Mouse (Mus musculus) embryonic facial prominence, embryonic 10.5 days (tissue): ENCODE results near the gene Ndnf. TPM values are rescaled to one million over a fixed set of nuclear protein-coding genes. Genes with fewer than 3 reads are reported as not detected.
A peak's percentile ranks its signal among the peaks of the same experiment; 100 is the strongest.

Experiments used
- DNase-seq: peaks from one replicate; pipeline ENCODE4 v3.0.0-alpha.2; 2017; ENCODE audit warnings: low spot score
- H3K27ac ChIP-seq: fragments of 300-500 bp; sonication (generic); replicated peaks from 2 replicates; pipeline ENCODE4 v1.5.1; 2016; ENCODE audit warnings: mild to moderate bottlenecking
- H3K27me3 ChIP-seq: fragments of 300-500 bp; sonication (generic); replicated peaks from 2 replicates; pipeline ENCODE4 v1.6.1; 2016; ENCODE audit warnings: low read depth, mild to moderate bottlenecking; ENCODE audit not compliant: poor library complexity, severe bottlenecking
- H3K36me3 ChIP-seq: fragments of 300-500 bp; sonication (generic); replicated peaks from 2 replicates; pipeline ENCODE4 v1.6.1; 2016; ENCODE audit warnings: mild to moderate bottlenecking, moderate library complexity
- H3K4me1 ChIP-seq: fragments of 300-500 bp; sonication (generic); 2 replicates; pipeline ENCODE4 v1.6.1; 2016
- H3K4me3 ChIP-seq: fragments of 300-500 bp; sonication (generic); 2 replicates; pipeline ENCODE4 v1.5.1; 2016; ENCODE audit warnings: mild to moderate bottlenecking, moderate library complexity
- H3K9me3 ChIP-seq: fragments of 300-500 bp; sonication (generic); 2 replicates; pipeline ENCODE4 v1.6.1; 2016; ENCODE audit warnings: mild to moderate bottlenecking
- WGBS: fragments of 180-500 bp; shearing (Covaris S2); methylation state at CpG from one replicate; pipeline ENCODE4 v1.1.7; 2016; 5-methylcytosine and 5-hydroxymethylcytosine counted together
- polyA plus RNA-seq: library from polyadenylated mRNA; unstranded; fragments of >200 nt; fragmentation: Nextera tagmentation; extraction: Ambion mirVana; gene quantifications from 2 replicates; pipeline ENCODE4 v1.2.1, GENCODE M21; 2016

Ndnf gene
- polyA plus RNA-seq = 8.3 and 15.0 TPM in 2 replicates

GRCm38 (mm10) chr6:65671451-65671850 lies at the start of gene Ndnf:
TSS of gene Ndnf (plus strand) at chr6:65671590.
- Histone ChIP-seq H3K9me3 (no peaks in the 10 kb centered on the region), H3K4me3 (peak within 1 kb of the TSS; percentile 67), H3K27me3 (peaks cover 52% of the 10 kb centered on the region), H3K36me3 (no peaks in the 10 kb centered on the region), H3K27ac (peak within 1 kb of the TSS; percentile 85), H3K4me1 (peaks cover 27% of the 10 kb centered on the region)
- DNase-seq = peak; percentile 90
- under 1% methylated on average over 41 of the region's 45 CpGs for WGBS

DNA sequence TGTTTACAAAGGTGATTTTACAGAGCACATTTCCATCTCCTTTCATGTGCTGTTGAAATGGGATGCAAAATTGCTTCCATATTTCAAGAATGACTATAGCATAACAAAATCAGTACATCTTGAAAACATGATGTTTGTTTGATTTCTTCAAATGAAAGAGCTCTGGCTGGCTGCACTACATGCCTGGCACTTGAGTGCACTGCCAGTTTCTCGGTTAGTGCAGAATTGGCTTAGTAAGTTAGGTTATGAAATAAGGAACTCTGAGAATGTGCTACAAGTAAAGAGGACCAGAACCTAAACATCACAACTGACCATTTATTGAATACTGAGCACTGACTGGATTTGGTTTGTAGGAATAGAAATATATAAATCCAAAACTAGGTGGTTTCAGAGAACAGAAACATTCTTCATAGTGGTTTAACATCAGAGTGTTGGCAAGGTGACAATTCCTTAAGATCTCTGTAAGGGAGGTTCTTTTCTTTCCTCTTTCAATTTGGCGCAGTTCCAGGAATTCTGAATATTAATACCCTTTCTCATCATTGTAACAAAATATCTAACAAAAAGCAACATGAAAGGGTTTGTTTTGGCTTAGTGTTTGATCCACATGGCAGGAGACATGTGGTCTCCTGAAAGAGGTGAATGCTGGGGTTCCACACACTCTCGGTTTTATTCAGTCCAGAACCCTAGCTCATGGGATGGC lies 48.2 kb upstream of the Ndnf start:
- no peak for DNase-seq
- Histone ChIP-seq H3K36me3 (no peaks in the 10 kb centered on the region), H3K4me1 (no peaks in the 10 kb centered on the region), H3K4me3 (no peak overlapping the region), H3K9me3 (no peaks in the 10 kb centered on the region), H3K27ac (no peak overlapping the region), H3K27me3 (no peaks in the 10 kb centered on the region)
- WGBS = 85% methylated on average over 3 of the region's 3 CpGs

DNA sequence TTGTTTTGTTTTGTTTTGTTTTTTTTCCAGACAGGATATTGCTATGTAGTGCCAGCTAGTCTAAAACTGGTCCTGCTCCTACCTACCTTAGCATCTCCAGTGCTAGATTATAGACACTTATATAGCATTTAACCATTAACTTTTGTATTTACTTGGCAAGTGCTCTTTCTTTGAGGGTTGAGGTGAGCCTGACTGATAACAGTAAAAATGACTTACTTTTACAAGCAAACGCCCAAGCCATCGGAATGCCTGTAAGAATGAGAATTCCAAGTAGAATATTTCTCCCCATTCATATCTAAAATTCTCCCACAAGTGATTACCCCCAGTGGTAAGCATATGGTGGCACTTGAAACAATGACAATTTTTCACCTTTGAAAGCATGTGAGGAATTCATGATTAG lies 40.8 kb upstream of the Ndnf start:
- DNase-seq = no peak
- no peaks in the 10 kb centered on the region for H3K36me3 ChIP-seq
- H3K27ac ChIP-seq = no peak overlapping the region
- no peaks in the 10 kb centered on the region for H3K9me3 ChIP-seq
- no peaks in the 10 kb centered on the region for H3K4me1 ChIP-seq
- H3K27me3 ChIP-seq = no peaks in the 10 kb centered on the region
- no peak overlapping the region for H3K4me3 ChIP-seq
- WGBS = 90% methylated on average over 2 of the region's 2 CpGs

DNA sequence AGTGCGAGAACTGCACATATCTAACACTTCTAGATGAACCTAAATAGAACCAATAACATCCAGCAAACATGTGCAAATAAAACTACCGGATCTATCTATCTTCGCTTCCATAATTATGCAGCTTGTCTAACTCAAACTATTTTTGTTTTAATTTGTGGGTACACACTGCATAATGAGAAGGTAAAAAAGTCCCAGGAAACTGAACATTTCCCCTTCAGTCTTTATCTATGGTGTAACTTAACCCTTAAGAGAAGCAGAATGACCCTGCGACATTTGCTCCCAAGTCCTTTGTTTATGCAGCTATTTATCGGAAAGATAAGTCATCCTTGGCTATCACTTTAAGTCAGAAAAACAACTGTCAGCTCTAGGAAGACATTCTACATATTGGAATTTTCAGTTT lies 39.2 kb upstream of the Ndnf start:
- Histone ChIP-seq H3K9me3 (no peaks in the 10 kb centered on the region), H3K36me3 (no peaks in the 10 kb centered on the region), H3K27me3 (no peaks in the 10 kb centered on the region), H3K4me3 (no peak overlapping the region), H3K4me1 (no peaks in the 10 kb centered on the region), H3K27ac (no peak overlapping the region)
- WGBS = 80% methylated on average over 5 of the region's 5 CpGs
- no peak for DNase-seq

GRCm38 (mm10) chr6:65642431-65642830 lies 29.0 kb upstream of the Ndnf start:
- Histone ChIP-seq H3K27me3 (no peaks in the 10 kb centered on the region), H3K36me3 (no peaks in the 10 kb centered on the region), H3K27ac (no peak overlapping the region), H3K9me3 (peaks cover 10% of the 10 kb centered on the region; the same call in 1 of the 2 replicates), H3K4me3 (no peak overlapping the region), H3K4me1 (no peaks in the 10 kb centered on the region)
- no peak for DNase-seq

DNA sequence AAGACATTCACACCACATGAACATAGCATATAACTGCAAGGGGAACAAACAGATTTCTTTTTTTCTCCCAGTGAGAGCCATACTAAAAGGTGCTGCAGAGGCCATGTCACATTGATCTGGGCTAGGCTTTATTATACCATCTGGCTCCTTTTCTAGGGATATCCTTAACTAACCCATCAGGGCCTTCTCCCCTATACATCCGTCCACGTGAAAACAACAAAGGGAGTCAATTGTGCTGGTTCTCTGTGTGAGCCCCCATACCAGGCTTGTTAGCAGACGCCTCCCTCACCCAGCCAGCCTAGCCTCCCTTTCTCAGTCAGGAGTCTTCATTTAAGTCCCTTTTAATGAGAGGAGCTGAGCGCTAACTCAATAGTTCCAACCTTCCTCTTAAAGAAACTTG lies 27.3 kb upstream of the Ndnf start:
- WGBS = 34% methylated on average over 4 of the region's 4 CpGs

GRCm38 (mm10) chr6:65646408-65646807 lies 25.0 kb upstream of the Ndnf start:
- no peak overlapping the region for H3K27ac ChIP-seq
- no peaks in the 10 kb centered on the region for H3K9me3 ChIP-seq
- H3K36me3 ChIP-seq = no peaks in the 10 kb centered on the region
- no peak for DNase-seq
- H3K4me1 ChIP-seq = 0 out of 2 replicates have a peak, but pooled peaks cover 3% of the 10 kb centered on the region
- 84% methylated on average over 3 of the region's 3 CpGs for WGBS
- no peak overlapping the region for H3K4me3 ChIP-seq
- H3K27me3 ChIP-seq = no peaks in the 10 kb centered on the region

More for the DNA sequence above, 27.3 kb upstream of the Ndnf start:
- Histone ChIP-seq H3K27ac (no peak overlapping the region), H3K4me3 (no peak overlapping the region), H3K27me3 (no peaks in the 10 kb centered on the region), H3K4me1 (0 out of 2 replicates have a peak, but pooled peaks cover 1% of the 10 kb centered on the region), H3K36me3 (no peaks in the 10 kb centered on the region), H3K9me3 (peaks cover 4% of the 10 kb centered on the region; the same call in 1 of the 2 replicates)
- DNase-seq = no peak

DNA sequence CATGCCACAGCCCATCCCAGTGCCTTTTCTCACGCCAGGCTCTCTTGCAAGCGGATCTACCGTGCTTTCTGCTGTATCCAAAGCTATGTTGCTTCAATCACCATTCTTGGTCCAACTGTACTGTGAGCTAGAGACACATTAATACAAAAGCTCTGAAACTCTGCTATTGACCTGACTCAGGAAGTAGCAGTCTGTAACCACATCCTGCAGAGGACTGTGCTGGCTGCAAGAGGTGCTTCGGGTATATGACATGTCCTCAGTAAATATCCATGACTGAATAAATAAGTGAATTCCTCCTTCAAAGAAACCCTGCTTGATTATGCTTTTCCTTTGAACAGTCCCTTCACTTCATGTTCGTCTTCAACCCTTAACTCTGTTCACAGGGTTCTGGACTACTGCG lies 23.7 kb upstream of the Ndnf start:
- 82% methylated on average over 6 of the region's 6 CpGs for WGBS
- H3K36me3 ChIP-seq = no peaks in the 10 kb centered on the region
- no peaks in the 10 kb centered on the region for H3K27me3 ChIP-seq
- no peak overlapping the region for H3K4me3 ChIP-seq
- no peaks in the 10 kb centered on the region for H3K9me3 ChIP-seq
- DNase-seq = no peak
- H3K27ac ChIP-seq = no peak overlapping the region
- 0 out of 2 replicates have a peak, but pooled peaks cover 3% of the 10 kb centered on the region for H3K4me1 ChIP-seq

GRCm38 (mm10) chr6:65651376-65651775 lies 20.0 kb upstream of the Ndnf start:
- no peak overlapping the region for H3K27ac ChIP-seq
- H3K4me3 ChIP-seq = no peak overlapping the region
- 48% methylated on average over 4 of the region's 4 CpGs for WGBS
- no peak for DNase-seq
- H3K9me3 ChIP-seq = no peaks in the 10 kb centered on the region
- H3K4me1 ChIP-seq = 0 out of 2 replicates have a peak, but pooled peaks cover 3% of the 10 kb centered on the region
- H3K27me3 ChIP-seq = no peaks in the 10 kb centered on the region
- no peaks in the 10 kb centered on the region for H3K36me3 ChIP-seq

- H3K4me1 ChIP-seq = no peaks in the 10 kb centered on the region
- no peaks in the 10 kb centered on the region for H3K9me3 ChIP-seq
- H3K4me3 ChIP-seq = no peak overlapping the region
- H3K27ac ChIP-seq = no peak overlapping the region
- no peak for DNase-seq
- 78% methylated on average over 4 of the region's 4 CpGs for WGBS
- no peaks in the 10 kb centered on the region for H3K36me3 ChIP-seq
- H3K27me3 ChIP-seq = no peaks in the 10 kb centered on the region
Observed at GRCm38 (mm10) chr6:65661272-65661671, 10.1 kb upstream of the Ndnf start.

DNA sequence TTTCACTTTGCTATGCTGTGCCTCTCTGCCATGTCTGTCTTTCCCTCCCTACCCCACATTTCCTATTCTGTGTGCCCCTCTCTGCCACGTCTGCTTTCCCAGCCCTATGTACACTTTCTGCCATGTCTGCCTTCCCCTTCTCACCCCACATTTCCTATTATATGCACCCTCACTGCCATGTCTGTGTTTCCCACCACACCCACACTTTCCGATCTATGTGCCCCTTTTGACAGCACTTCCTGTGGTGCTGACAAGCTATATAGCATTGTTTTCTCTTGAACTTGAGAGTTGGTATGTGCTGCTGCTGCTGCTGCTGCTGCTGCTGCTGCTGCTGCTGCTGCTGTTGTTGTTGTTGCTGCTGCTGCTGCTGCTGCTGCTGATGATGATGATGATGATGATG lies 9.3 kb upstream of the Ndnf start:
- no peak for DNase-seq
- no peaks in the 10 kb centered on the region for H3K9me3 ChIP-seq
- no peak overlapping the region for H3K4me3 ChIP-seq
- H3K4me1 ChIP-seq = no peaks in the 10 kb centered on the region
- H3K27ac ChIP-seq = no peak overlapping the region
- no peaks in the 10 kb centered on the region for H3K27me3 ChIP-seq
- no peaks in the 10 kb centered on the region for H3K36me3 ChIP-seq
- 73% methylated on average over 2 of the region's 2 CpGs for WGBS

- Histone ChIP-seq H3K27me3 (0 out of 2 replicates have a peak, but pooled peaks cover 4% of the 10 kb centered on the region), H3K9me3 (no peaks in the 10 kb centered on the region)
- WGBS = 80% methylated on average over 6 of the region's 6 CpGs
Observed at GRCm38 (mm10) chr6:65663990-65664389, 7.4 kb upstream of the Ndnf start.

DNA sequence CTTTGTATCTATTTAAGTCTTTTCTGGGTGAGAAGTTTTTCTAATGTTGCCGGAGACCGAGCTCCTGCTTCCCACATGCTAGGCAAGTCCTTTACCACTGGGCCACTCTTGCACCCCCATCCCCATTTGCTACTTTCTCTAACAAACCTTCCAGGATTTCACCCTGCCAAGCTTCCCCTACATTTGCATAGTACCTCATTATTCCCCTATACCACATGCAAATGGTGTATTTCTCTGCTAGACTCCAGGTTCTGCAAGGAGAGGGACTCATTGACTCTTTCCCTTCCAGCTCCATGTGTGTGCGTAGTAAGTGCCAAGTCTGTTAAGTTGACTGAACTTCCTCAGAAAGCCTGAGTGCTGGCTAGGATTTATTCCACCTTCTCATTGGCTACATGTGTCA lies 5.1 kb upstream of the Ndnf start:
- Histone ChIP-seq H3K36me3 (no peaks in the 10 kb centered on the region), H3K27ac (no peak overlapping the region), H3K4me1 (peaks cover 5% of the 10 kb centered on the region; the same call in 1 of the 2 replicates), H3K27me3 (peaks cover 21% of the 10 kb centered on the region), H3K9me3 (no peaks in the 10 kb centered on the region), H3K4me3 (no peak overlapping the region)
- DNase-seq = no peak
- WGBS = 86% methylated on average over 3 of the region's 3 CpGs

More at GRCm38 (mm10) chr6:65663990-65664389, 7.4 kb upstream of the Ndnf start:
- Histone ChIP-seq H3K4me1 (no peaks in the 10 kb centered on the region), H3K4me3 (no peak overlapping the region), H3K27ac (no peak overlapping the region), H3K36me3 (no peaks in the 10 kb centered on the region)
- no peak for DNase-seq
